ENCODE assay signal across 9 mouse cellular contexts in genomic region chr8:88376836-88377582, GRCm38 (mm10). TPM values are rescaled to one million over a fixed set of nuclear protein-coding genes. Genes with fewer than 3 reads are reported as not detected.
DNase-seq lines count a peak whose midpoint lies in the region; ATAC-seq lines count a peak whose summit lies in the region.
"Had no signal": no experiment of that assay in that cellular context is flagged by ENCODE, and none has a peak within 500 bp of the region (broad histone marks: within the 10 kb centered on the region; RNA-seq: fewer than 3 reads in every experiment).

No protein-coding gene starts in this region.

- WGBS in embryonic facial prominence, embryonic 12.5 days, result 60% methylated on average over 19 of the region's 19 CpGs
- 75% methylated on average over 19 of the region's 19 CpGs for WGBS in embryonic facial prominence, embryonic 10.5 days
- WGBS in midbrain, embryonic 13.5 days, result 54% methylated on average over 19 of the region's 19 CpGs
- 74% methylated on average over 19 of the region's 19 CpGs for WGBS in midbrain, embryonic 11.5 days
- WGBS in hindbrain, embryonic 12.5 days, result 48% methylated on average over 19 of the region's 19 CpGs

- peak overlapping the region; percentile 20; the same call in 1 of the 2 replicates for H3K27ac ChIP-seq in embryonic facial prominence, embryonic 12.5 days
- no peak overlapping the region for H3K27ac ChIP-seq in embryonic facial prominence, embryonic 10.5 days (replicated peaks)
- H3K27ac ChIP-seq in midbrain, embryonic 13.5 days, result no peak overlapping the region
- H3K27ac ChIP-seq in midbrain, embryonic 11.5 days (ENCODE audit: low read depth, low read length), result no peak overlapping the region
- no peak overlapping the region for H3K27ac ChIP-seq in hindbrain, embryonic 12.5 days
- H3K27ac ChIP-seq: stomach, embryonic 15.5 days had no signal

- H3K4me2 ChIP-seq in embryonic facial prominence, embryonic 12.5 days (replicated peaks), result 0 out of 2 replicates have a peak overlapping the region, but pooled peaks have one; percentile 6
- H3K4me2 ChIP-seq in midbrain, embryonic 13.5 days (replicated peaks), result no peak overlapping the region
- no peak overlapping the region for H3K4me2 ChIP-seq in midbrain, embryonic 11.5 days
- no peak overlapping the region for H3K4me2 ChIP-seq in hindbrain, embryonic 12.5 days (replicated peaks)
- H3K4me2 ChIP-seq: stomach, embryonic 15.5 days had no signal

- no peak overlapping the region for H3K9ac ChIP-seq in embryonic facial prominence, embryonic 12.5 days
- no peak overlapping the region for H3K9ac ChIP-seq in midbrain, embryonic 13.5 days (replicated peaks)
- H3K9ac ChIP-seq in midbrain, embryonic 11.5 days (ENCODE audit: low read length), result no peak overlapping the region
- no peak overlapping the region for H3K9ac ChIP-seq in hindbrain, embryonic 12.5 days
- H3K9ac ChIP-seq: stomach, embryonic 15.5 days had no signal

- intact Hi-C loops in left cerebral cortex, postnatal 25 days (cut with DNase I), result no loop called here

- peak; percentile 56 for ATAC-seq in embryonic facial prominence, embryonic 12.5 days (ENCODE audit: insufficient number of reproducible peaks, insufficient read depth, low FRiP score, low TSS enrichment)
- ATAC-seq in midbrain, embryonic 13.5 days, result peak; percentile 86
- ATAC-seq in midbrain, embryonic 11.5 days (ENCODE audit: low FRiP score), result no peak
- ATAC-seq in hindbrain, embryonic 12.5 days (ENCODE audit: low FRiP score), result peak; percentile 70

- no peaks in the 10 kb centered on the region for H3K27me3 ChIP-seq in embryonic facial prominence, embryonic 12.5 days
- peaks cover 19% of the 10 kb centered on the region for H3K27me3 ChIP-seq in embryonic facial prominence, embryonic 10.5 days (replicated peaks; ENCODE audit: low read depth, poor library complexity, severe bottlenecking)
- H3K27me3 ChIP-seq in midbrain, embryonic 13.5 days, result 0 out of 2 replicates have a peak, but pooled peaks cover 3% of the 10 kb centered on the region
- no peaks in the 10 kb centered on the region for H3K27me3 ChIP-seq in midbrain, embryonic 11.5 days (ENCODE audit: control insufficient read depth, insufficient read depth, low read length)
- H3K27me3 ChIP-seq in hindbrain, embryonic 12.5 days, result peaks cover 3% of the 10 kb centered on the region; the same call in 1 of the 2 replicates
- H3K27me3 ChIP-seq: stomach, embryonic 15.5 days had no signal

- H3K4me1 ChIP-seq in embryonic facial prominence, embryonic 12.5 days, result peaks cover 10% of the 10 kb centered on the region
- H3K4me1 ChIP-seq in embryonic facial prominence, embryonic 10.5 days, result peaks cover 23% of the 10 kb centered on the region
- H3K4me1 ChIP-seq in midbrain, embryonic 13.5 days (replicated peaks), result peaks cover 23% of the 10 kb centered on the region
- no peaks in the 10 kb centered on the region for H3K4me1 ChIP-seq in midbrain, embryonic 11.5 days (ENCODE audit: control insufficient read depth, insufficient read depth, low read length)
- peaks cover 17% of the 10 kb centered on the region for H3K4me1 ChIP-seq in hindbrain, embryonic 12.5 days

- DNase-seq in embryonic facial prominence, embryonic 10.5 days (ENCODE audit: low spot score), result no peak
- no peak for DNase-seq in midbrain, embryonic 11.5 days (ENCODE audit: low spot score, missing footprints)
- DNase-seq in left cerebral cortex, postnatal 25 days (ENCODE audit: low spot score in 2 of 2), result peak; percentile 20 to 41
- DNase-seq in right cerebral cortex, postnatal 25 days, result peak; percentile 12
- no peak for DNase-seq in spleen, postnatal 36 days (ENCODE audit: low spot score in 2 of 2)

- H3K4me3 ChIP-seq in embryonic facial prominence, embryonic 12.5 days, result no peak overlapping the region
- H3K4me3 ChIP-seq in embryonic facial prominence, embryonic 10.5 days, result no peak overlapping the region
- H3K4me3 ChIP-seq in midbrain, embryonic 13.5 days (replicated peaks), result no peak overlapping the region
- H3K4me3 ChIP-seq in midbrain, embryonic 11.5 days (ENCODE audit: low read depth, low read length), result no peak overlapping the region
- H3K4me3 ChIP-seq in hindbrain, embryonic 12.5 days, result no peak overlapping the region
- H3K4me3 ChIP-seq: stomach, embryonic 15.5 days had no signal

- no peaks in the 10 kb centered on the region for H3K36me3 ChIP-seq in embryonic facial prominence, embryonic 12.5 days
- H3K36me3 ChIP-seq in embryonic facial prominence, embryonic 10.5 days (replicated peaks), result no peaks in the 10 kb centered on the region
- no peaks in the 10 kb centered on the region for H3K36me3 ChIP-seq in midbrain, embryonic 13.5 days
- no peaks in the 10 kb centered on the region for H3K36me3 ChIP-seq in midbrain, embryonic 11.5 days (ENCODE audit: control insufficient read depth, insufficient read depth, low read length)
- no peaks in the 10 kb centered on the region for H3K36me3 ChIP-seq in hindbrain, embryonic 12.5 days
- H3K36me3 ChIP-seq: stomach, embryonic 15.5 days had no signal

- no peaks in the 10 kb centered on the region for H3K9me3 ChIP-seq in embryonic facial prominence, embryonic 12.5 days
- H3K9me3 ChIP-seq in embryonic facial prominence, embryonic 10.5 days, result no peaks in the 10 kb centered on the region
- H3K9me3 ChIP-seq in midbrain, embryonic 13.5 days, result no peaks in the 10 kb centered on the region
- no peaks in the 10 kb centered on the region for H3K9me3 ChIP-seq in midbrain, embryonic 11.5 days (ENCODE audit: control insufficient read depth, low read length)
- no peaks in the 10 kb centered on the region for H3K9me3 ChIP-seq in hindbrain, embryonic 12.5 days (replicated peaks)
- H3K9me3 ChIP-seq: stomach, embryonic 15.5 days had no signal

RNA-seq across cellular contexts. Expression of gene Brd7, which starts 15.0 kb away (rescaled TPM):
- polyA plus RNA-seq in embryonic facial prominence, embryonic 12.5 days (2016; fragmentation: Nextera tagmentation; extraction: Ambion mirVana), result 92.7 and 94.5 TPM in 2 replicates
- polyA plus RNA-seq in embryonic facial prominence, embryonic 10.5 days (2016; fragmentation: Nextera tagmentation; extraction: Ambion mirVana), result 86.5 and 88.8 TPM in 2 replicates
- polyA plus RNA-seq in midbrain, embryonic 13.5 days (2015; fragmentation: Nextera tagmentation; extraction: Ambion mirVana), result 72.0 and 79.9 TPM in 2 replicates
- 85.7 and 89.2 TPM in 2 replicates for polyA plus RNA-seq in midbrain, embryonic 11.5 days (2014; fragmentation: Nextera tagmentation; extraction: Ambion mirVana)
- polyA plus RNA-seq in hindbrain, embryonic 12.5 days (2016; fragmentation: Nextera tagmentation; extraction: Ambion mirVana), result 92.0 and 99.1 TPM in 2 replicates
- total RNA-seq in left cerebral cortex, postnatal 25 days (2021), result 10 to 100 TPM; 52.3 to 56.4 TPM

Comparison
In these comparisons a context has a peak if more than half of its experiments do, and no peak if none do; other contexts are left out.
1. DNase-seq: peak in left cerebral cortex, postnatal 25 days (2 of 2) and right cerebral cortex, postnatal 25 days (single experiment); none in embryonic facial prominence, embryonic 10.5 days (single experiment), midbrain, embryonic 11.5 days (single experiment) and spleen, postnatal 36 days (0 of 2).